Mouse (Mus musculus): ENCODE results near the gene Pelp1.

GRCm38 (mm10) chr11:70413961-70414360 is 4.1 kb upstream of the Pelp1 start:
- TF ChIP-seq CTCF (conservative IDR thresholded peaks at IDR 0.05; ENCODE audit: low read length) (peak; percentile 98), POU5F1 (IDR thresholded peaks at IDR 0.05; ENCODE audit: borderline replicate concordance, low read length) (no peak)
